Mouse (Mus musculus) intestine, embryonic 14.5 days (tissue): ENCODE measurements around the gene Mdc1. TPM values are rescaled to one million over a fixed set of nuclear protein-coding genes. Genes with fewer than 3 reads are reported as not detected.
A peak's percentile ranks its signal among the peaks of the same experiment; 100 is the strongest.

Experiments
- ATAC-seq: fragments of 200-750 bp; cut with Nextera tagmentation; replicated peaks from 2 replicates; pipeline ENCODE4 v1.8.0; 2017; ENCODE audit warnings: low read depth, moderate number of reproducible peaks, moderate TSS enrichment, moderate library complexity; ENCODE audit not compliant: low FRiP score, low TSS enrichment
- DNase-seq: peaks from one replicate; pipeline ENCODE4 v3.0.0-alpha.2; 2018; ENCODE audit warnings: low spot score
- H3K27ac ChIP-seq: fragments of 300-500 bp; sonication (generic); 2 replicates; pipeline ENCODE4 v1.5.1; 2014; ENCODE audit warnings: low read depth, mild to moderate bottlenecking, control low read depth
- H3K27me3 ChIP-seq: fragments of 300-500 bp; sonication (generic); replicated peaks from 2 replicates; pipeline ENCODE4 v1.6.1; 2014; ENCODE audit warnings: low read length, control low read depth; ENCODE audit not compliant: control insufficient read depth, insufficient read depth
- H3K36me3 ChIP-seq: fragments of 300-500 bp; sonication (generic); 2 replicates; pipeline ENCODE4 v1.6.1; 2014; ENCODE audit warnings: low read length, control low read depth; ENCODE audit not compliant: control insufficient read depth, insufficient read depth
- H3K4me1 ChIP-seq: fragments of 300-500 bp; sonication (generic); replicated peaks from 2 replicates; pipeline ENCODE4 v1.6.1; 2014; ENCODE audit warnings: low read length, control low read depth, mixed read lengths; ENCODE audit not compliant: control insufficient read depth, insufficient read depth
- H3K4me2 ChIP-seq: fragments of 300-500 bp; sonication (generic); 2 replicates; pipeline ENCODE4 v1.6.1; 2014; ENCODE audit warnings: low read length
- H3K4me3 ChIP-seq: fragments of 300-500 bp; sonication (generic); 2 replicates; pipeline ENCODE4 v1.5.1; 2014; ENCODE audit warnings: low read depth, low read length, control low read depth, mixed read lengths
- H3K9ac ChIP-seq: fragments of 300-500 bp; sonication (generic); 2 replicates; pipeline ENCODE4 v1.6.1; 2014; ENCODE audit warnings: mild to moderate bottlenecking, low read length
- H3K9me3 ChIP-seq: fragments of 300-500 bp; sonication (generic); 2 replicates; pipeline ENCODE4 v1.6.1; 2016; ENCODE audit warnings: low read length, control low read depth; ENCODE audit not compliant: control insufficient read depth
- WGBS: fragments of 180-500 bp; shearing (Covaris S2); extraction: QIAGEN DNeasy Blood & Tissue Kit; methylation state at CpG from one replicate; pipeline ENCODE4 v1.1.7; 2014; 5-methylcytosine and 5-hydroxymethylcytosine counted together
- polyA plus RNA-seq: library from polyadenylated mRNA; unstranded; fragments of >200 nt; fragmentation: Nextera tagmentation; extraction: Ambion mirVana; gene quantifications from 2 replicates; pipeline ENCODE4 v1.2.1, GENCODE M21; 2014

The Mdc1 gene
- polyA plus RNA-seq, 1 experiment from 2014 or later = 16.6 TPM

GRCm38 (mm10) chr17:35850974-35851373, 9.7 kb downstream of the Mdc1 start:
- Histone ChIP-seq H3K9me3 (no peaks in the 10 kb centered on the region), H3K4me2 (no peak overlapping the region), H3K27ac (no peak overlapping the region), H3K27me3 (no peaks in the 10 kb centered on the region), H3K36me3 (peaks cover 91% of the 10 kb centered on the region), H3K9ac (no peak overlapping the region), H3K4me1 (no peaks in the 10 kb centered on the region), H3K4me3 (no peak overlapping the region)
- 91% methylated on average over 3 of the region's 3 CpGs for WGBS
- ATAC-seq (no peak), DNase-seq (no peak)

- Histone ChIP-seq H3K4me2 (no peak overlapping the region), H3K9me3 (no peaks in the 10 kb centered on the region), H3K4me1 (peaks cover 6% of the 10 kb centered on the region), H3K4me3 (no peak overlapping the region), H3K36me3 (peaks cover 30% of the 10 kb centered on the region), H3K27me3 (no peaks in the 10 kb centered on the region), H3K9ac (no peak overlapping the region), H3K27ac (no peak overlapping the region)
- WGBS = 89% methylated on average over 1 of the region's 1 CpGs
- no peak for ATAC-seq
- no peak for DNase-seq
Observed at GRCm38 (mm10) chr17:35859371-35859770, 18.1 kb downstream of the Mdc1 start.

- H3K9me3 ChIP-seq = no peaks in the 10 kb centered on the region
- no peak overlapping the region for H3K4me3 ChIP-seq
- no peak overlapping the region for H3K9ac ChIP-seq
- peaks cover 25% of the 10 kb centered on the region for H3K36me3 ChIP-seq
- H3K4me2 ChIP-seq = no peak overlapping the region
- H3K27me3 ChIP-seq = no peaks in the 10 kb centered on the region
- DNase-seq (no peak), ATAC-seq (no peak)
- WGBS = 71% methylated on average over 2 of the region's 2 CpGs
- H3K27ac ChIP-seq = no peak overlapping the region
- H3K4me1 ChIP-seq = peaks cover 11% of the 10 kb centered on the region
Observed at GRCm38 (mm10) chr17:35859835-35860234, 18.5 kb downstream of the Mdc1 start.

- H3K27ac ChIP-seq = peak overlapping the region; percentile 89; the same call in 1 of the 2 replicates
- H3K9ac ChIP-seq = peak overlapping the region; percentile 67
- H3K4me1 ChIP-seq = peaks cover 15% of the 10 kb centered on the region
- peak overlapping the region; percentile 59 for H3K4me2 ChIP-seq
- no peaks in the 10 kb centered on the region for H3K27me3 ChIP-seq
- peak overlapping the region; percentile 83 for H3K4me3 ChIP-seq
- DNase-seq (no peak), ATAC-seq (no peak)
- no peaks in the 10 kb centered on the region for H3K9me3 ChIP-seq
- 6% methylated on average over 12 of the region's 12 CpGs for WGBS
- peaks cover 21% of the 10 kb centered on the region for H3K36me3 ChIP-seq
Observed at GRCm38 (mm10) chr17:35860831-35861197, 19.5 kb downstream of the Mdc1 start.

- peak within 1 kb of the TSS; percentile 89 for H3K27ac ChIP-seq
- peaks cover 15% of the 10 kb centered on the region for H3K4me1 ChIP-seq
- under 1% methylated on average over 47 of the region's 47 CpGs for WGBS
- no peaks in the 10 kb centered on the region for H3K9me3 ChIP-seq
- H3K27me3 ChIP-seq = no peaks in the 10 kb centered on the region
- H3K4me3 ChIP-seq = peak within 1 kb of the TSS; percentile 83
- DNase-seq (peak; percentile 97), ATAC-seq (peak; percentile 91)
- H3K9ac ChIP-seq = peak within 1 kb of the TSS; percentile 67
- peak within 1 kb of the TSS; percentile 59 for H3K4me2 ChIP-seq
- peaks cover 21% of the 10 kb centered on the region for H3K36me3 ChIP-seq
Observed at GRCm38 (mm10) chr17:35861198-35861857, 20.0 kb downstream of the Mdc1 start, which contains the start of gene Nrm. Gene Nrm (plus strand): TSS chr17:35861318.

GRCm38 (mm10) chr17:35864832-35865353, 23.6 kb downstream of the Mdc1 start:
- DNase-seq = no peak
- Histone ChIP-seq H3K27ac (peak overlapping the region; percentile 96), H3K4me1 (peaks cover 42% of the 10 kb centered on the region), H3K9ac (peak overlapping the region; percentile 62), H3K4me3 (peak overlapping the region; percentile 68), H3K9me3 (no peaks in the 10 kb centered on the region), H3K4me2 (peak overlapping the region; percentile 92), H3K27me3 (no peaks in the 10 kb centered on the region), H3K36me3 (no peaks in the 10 kb centered on the region)
- ATAC-seq = no peak
- 26% methylated on average over 10 of the region's 10 CpGs for WGBS

- ATAC-seq (peak; percentile 54), DNase-seq (peak; percentile 90)
- peak within 1 kb of the TSS; percentile 62 for H3K9ac ChIP-seq
- H3K27me3 ChIP-seq = no peaks in the 10 kb centered on the region
- H3K4me3 ChIP-seq = peak within 1 kb of the TSS; percentile 68
- H3K36me3 ChIP-seq = peaks cover 3% of the 10 kb centered on the region; the same call in 1 of the 2 replicates
- H3K4me1 ChIP-seq = peaks cover 46% of the 10 kb centered on the region
- H3K27ac ChIP-seq = peak within 1 kb of the TSS; percentile 96
- under 1% methylated on average over 36 of the region's 48 CpGs for WGBS
- H3K9me3 ChIP-seq = no peaks in the 10 kb centered on the region
- H3K4me2 ChIP-seq = peak within 1 kb of the TSS; percentile 92
Observed at GRCm38 (mm10) chr17:35865481-35866280, 24.4 kb downstream of the Mdc1 start, which contains the start of gene Ppp1r18. Gene Ppp1r18 (plus strand): TSS chr17:35865593.

GRCm38 (mm10) chr17:35866281-35866831, 25.0 kb downstream of the Mdc1 start:
- Histone ChIP-seq H3K27me3 (no peaks in the 10 kb centered on the region), H3K36me3 (peaks cover 7% of the 10 kb centered on the region), H3K9me3 (0 out of 2 replicates have a peak, but pooled peaks cover 3% of the 10 kb centered on the region), H3K4me3 (peak overlapping the region; percentile 68), H3K4me2 (peak overlapping the region; percentile 92), H3K4me1 (peaks cover 50% of the 10 kb centered on the region), H3K27ac (peak overlapping the region; percentile 96), H3K9ac (peak overlapping the region; percentile 62)
- DNase-seq = peak; percentile 87
- WGBS = under 1% methylated on average over 38 of the region's 38 CpGs
- peak; percentile 39 for ATAC-seq
